Mouse (Mus musculus): Measurements from ENCODE around the gene Tnk2.

DNA sequence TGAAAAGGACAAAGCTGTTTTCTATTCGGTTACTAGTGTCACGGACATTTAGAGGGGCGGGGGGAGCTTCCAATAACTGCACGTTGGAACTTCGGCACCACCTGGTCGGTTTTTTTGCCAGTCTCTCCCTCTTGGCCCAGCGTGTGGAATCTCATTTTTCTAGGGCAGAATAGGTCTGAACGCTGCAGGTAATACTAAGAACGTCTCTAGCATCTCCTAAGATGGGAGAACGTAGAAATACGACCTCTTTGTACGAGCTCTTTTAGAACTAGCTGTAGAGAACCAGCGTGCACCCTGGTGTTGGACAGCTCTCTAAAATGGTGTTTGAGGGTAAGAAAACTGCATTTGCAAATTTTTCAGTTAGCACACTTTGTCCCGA is 34.3 kb upstream of the Tnk2 start:
- TF ChIP-seq POLR2A (IDR thresholded peaks at IDR 0.05; ENCODE audit: borderline replicate concordance, insufficient read depth, low read length) (no peak), CTCF (IDR thresholded peaks at IDR 0.05; ENCODE audit: borderline replicate concordance, insufficient read depth, low read depth, low read length) (no peak)
